Mouse (Mus musculus) frontal cortex, postnatal 36 days (tissue): ENCODE data around the gene Card10.

Experiments
- DNase-seq, 2 experiments: peaks; one replicate each; pipeline ENCODE4 v3.0.0; 2022; ENCODE audit warnings: low spot score in 2 of 2

The Card10 gene

GRCm38 (mm10) chr15:78801971-78802741, 686 bp downstream of the Card10 start:
- no peak for DNase-seq

GRCm38 (mm10) chr15:78801571-78801970, 1.3 kb downstream of the Card10 start:
- no peak for DNase-seq

- peak; percentile 31 to 45 for DNase-seq
Observed at GRCm38 (mm10) chr15:78799029-78799428, 3.8 kb downstream of the Card10 start.

- no peak for DNase-seq
Observed at GRCm38 (mm10) chr15:78797060-78797329, 5.8 kb downstream of the Card10 start.

- no peak for DNase-seq
Observed at GRCm38 (mm10) chr15:78796196-78797059, 6.4 kb downstream of the Card10 start.

GRCm38 (mm10) chr15:78790990-78791389, 11.9 kb downstream of the Card10 start:
- no peak for DNase-seq

GRCm38 (mm10) chr15:78790451-78790850, 12.4 kb downstream of the Card10 start:
- no peak for DNase-seq

GRCm38 (mm10) chr15:78789721-78790323, 13.0 kb downstream of the Card10 start:
- DNase-seq, result no peak

- DNase-seq, result no peak
Observed at GRCm38 (mm10) chr15:78788042-78788441, 14.8 kb downstream of the Card10 start.

- DNase-seq, result no peak
Observed at GRCm38 (mm10) chr15:78787287-78787856, 15.5 kb downstream of the Card10 start.

- DNase-seq, result no peak
Observed at GRCm38 (mm10) chr15:78786411-78786818, 16.4 kb downstream of the Card10 start.

GRCm38 (mm10) chr15:78785961-78786360, 16.9 kb downstream of the Card10 start:
- DNase-seq, result no peak

- DNase-seq, result no peak
Observed at GRCm38 (mm10) chr15:78785258-78785657, 17.6 kb downstream of the Card10 start.

- no peak for DNase-seq
Observed at GRCm38 (mm10) chr15:78784520-78784919, 18.3 kb downstream of the Card10 start.

- DNase-seq, result no peak
Observed at GRCm38 (mm10) chr15:78782348-78783103, 20.3 kb downstream of the Card10 start.

- DNase-seq, result no peak
Observed at GRCm38 (mm10) chr15:78780908-78781307, 21.9 kb downstream of the Card10 start.

GRCm38 (mm10) chr15:78780359-78780758, 22.5 kb downstream of the Card10 start:
- no peak for DNase-seq

GRCm38 (mm10) chr15:78779690-78780089, 23.2 kb downstream of the Card10 start:
- DNase-seq, result no peak

GRCm38 (mm10) chr15:78779253-78779652, 23.6 kb downstream of the Card10 start:
- DNase-seq, result no peak

- DNase-seq, result peak; percentile 92 to 93
Observed at GRCm38 (mm10) chr15:78778077-78778870, 24.6 kb downstream of the Card10 start.

- peak; percentile 24 for DNase-seq
Observed at GRCm38 (mm10) chr15:78773290-78773729, 29.5 kb downstream of the Card10 start, which contains the start of gene Mfng. TSS of gene Mfng (minus strand) at chr15:78773475.
